Mouse (Mus musculus) left cerebral cortex, adult 6 months (tissue): ENCODE results near the gene Olfr996. TPM values are rescaled to one million over a fixed set of nuclear protein-coding genes. Genes with fewer than 3 reads are reported as not detected.

Source experiments
- long read RNA-seq, 2 experiments: library from polyadenylated mRNA; unstranded; transcript quantifications; one replicate each; pipeline ENCODE4 v2.0.0; 2019 to 2020
- polyA plus RNA-seq: library from polyadenylated mRNA; unstranded; fragments of <200 nt; fragmentation: Nextera tagmentation; gene quantifications from 2 replicates; pipeline ENCODE4 v1.2.3, GENCODE M21; 2021

Gene Olfr996
- not detected in 2 replicates for polyA plus RNA-seq
- long read RNA-seq, experiment 1 = 0 reads
- long read RNA-seq, experiment 2 = 0 reads

GRCm38 (mm10) chr2:85578915-85579314, at the start of gene Olfr996:
Gene Olfr996, plus strand, starts transcription at chr2:85579215.

GRCm38 (mm10) chr2:85588648-85589047, 9.6 kb downstream of the Olfr996 start, which contains the start of gene Olfr998:
Gene Olfr998, plus strand, starts transcription at chr2:85588948.

GRCm38 (mm10) chr2:85611803-85612202, 32.8 kb downstream of the Olfr996 start, which contains the start of gene Olfr1000:
Gene Olfr1000, minus strand, starts transcription at chr2:85611903.

Other genes starting within 250 kb of the Olfr996 start
- not detected in 2 replicates for gene Olfr987, start 239.9 kb upstream of the Olfr996 start, polyA plus RNA-seq
- not detected in 2 replicates for gene Olfr988, start 216.0 kb upstream of the Olfr996 start, polyA plus RNA-seq
- not detected in 2 replicates for gene Olfr992, start 169.7 kb upstream of the Olfr996 start, polyA plus RNA-seq
- not detected in 2 replicates for gene Olfr993, start 164.3 kb upstream of the Olfr996 start, polyA plus RNA-seq
- not detected in 2 replicates for gene Olfr994, start 142.8 kb upstream of the Olfr996 start, polyA plus RNA-seq
- not detected in 2 replicates for gene Olfr995, start 135.6 kb upstream of the Olfr996 start, polyA plus RNA-seq
- gene 4833423E24Rik, start 60.2 kb upstream of the Olfr996 start, polyA plus RNA-seq = not detected in 2 replicates
- gene Olfr998, start 9.7 kb downstream of the Olfr996 start, polyA plus RNA-seq = not detected in 2 replicates
- not detected in 2 replicates for gene Olfr1000, start 32.7 kb downstream of the Olfr996 start, polyA plus RNA-seq
- not detected in 2 replicates for gene Olfr1002, start 71.5 kb downstream of the Olfr996 start, polyA plus RNA-seq
- gene Olfr154, start 85.2 kb downstream of the Olfr996 start, polyA plus RNA-seq = not detected in 2 replicates
- gene Olfr1006, start 99.6 kb downstream of the Olfr996 start, polyA plus RNA-seq = not detected in 2 replicates
- not detected in 2 replicates for gene Olfr1008, start 110.2 kb downstream of the Olfr996 start, polyA plus RNA-seq
- not detected in 2 replicates for gene Olfr1009, start 136.2 kb downstream of the Olfr996 start, polyA plus RNA-seq
- not detected in 2 replicates for gene Olfr1012, start 183.6 kb downstream of the Olfr996 start, polyA plus RNA-seq
- gene Olfr1013, start 187.9 kb downstream of the Olfr996 start, polyA plus RNA-seq = not detected in 2 replicates
- gene Olfr1014, start 193.5 kb downstream of the Olfr996 start, polyA plus RNA-seq = not detected in 2 replicates
- not detected in 2 replicates for gene Olfr1015, start 202.8 kb downstream of the Olfr996 start, polyA plus RNA-seq
- not detected in 2 replicates for gene Olfr1016, start 223.3 kb downstream of the Olfr996 start, polyA plus RNA-seq
- not detected in 2 replicates for gene Olfr1018, start 239.3 kb downstream of the Olfr996 start, polyA plus RNA-seq